Mouse (Mus musculus) monocyte, adult 5-6 weeks (primary cell): ENCODE data around the gene Rgs9. TPM values are rescaled to one million over a fixed set of nuclear protein-coding genes. Genes with fewer than 3 reads are reported as not detected.
"Not testable (repeated sequence)": the region's sequence is repeated elsewhere in the genome, so short reads cannot be mapped to it uniquely, and the experiment has no call there.

Experiments
- ATAC-seq: fragments of 153-309, 156-312 bp; replicated peaks from 2 replicates; pipeline ENCODE4 v1.8.0; 2017; ENCODE audit warnings: mild to moderate bottlenecking; ENCODE audit not compliant: low TSS enrichment, insufficient number of reproducible peaks, severe bottlenecking, poor library complexity, low FRiP score
- total RNA-seq: library from RNA; stranded (forward); fragments of 200-1000, 200-491, 200-594 nt; gene quantifications from 3 replicates; pipeline ENCODE4 v1.2.3, GENCODE M21; 2017

Gene Rgs9
- 0.19 to 0.78 TPM in 2 of 3 replicates, not detected in the other for total RNA-seq

DNA sequence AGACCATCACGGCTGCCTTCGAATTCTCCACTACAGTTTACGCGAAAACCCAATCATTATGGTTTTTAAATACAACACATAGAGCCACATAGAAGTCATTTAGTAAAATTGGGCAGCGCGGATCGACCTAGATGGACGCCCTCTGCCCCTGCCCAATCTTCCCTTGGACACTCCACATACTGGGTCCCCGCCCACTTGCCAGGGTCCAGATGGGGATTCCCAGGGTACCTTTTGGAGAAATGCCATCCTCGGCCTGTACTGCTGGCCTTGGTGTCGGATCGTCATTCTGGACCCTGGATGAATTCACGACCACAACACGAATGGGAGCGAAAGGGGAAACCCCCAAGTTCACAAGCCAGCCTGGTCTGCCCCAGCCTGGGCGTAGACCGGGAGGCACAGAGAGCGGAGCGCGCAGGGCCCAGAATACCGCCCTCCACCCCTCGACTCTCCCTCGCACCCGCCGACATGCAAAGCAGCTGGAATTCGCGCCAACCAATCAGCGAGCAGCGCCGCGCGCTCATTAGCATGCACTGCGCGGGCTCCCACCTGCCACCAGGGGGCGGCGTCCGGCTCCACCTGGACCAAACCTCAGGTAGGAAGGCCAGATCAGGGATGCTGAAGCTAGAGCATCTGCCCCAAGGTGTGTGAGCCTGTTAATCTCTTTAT lies at the start of gene Rgs9:
TSS of gene Rgs9 (minus strand) at position 420 of the 666 bp plus-strand sequence.
- peak; percentile 76 for ATAC-seq

GRCm38 (mm10) chr11:109347242-109347959 lies 49.5 kb upstream of the Rgs9 start:
- ATAC-seq = peak; percentile 50; the same call in 1 of the 2 replicates

GRCm38 (mm10) chr11:109343991-109344599 lies 46.2 kb upstream of the Rgs9 start:
- no peak for ATAC-seq

DNA sequence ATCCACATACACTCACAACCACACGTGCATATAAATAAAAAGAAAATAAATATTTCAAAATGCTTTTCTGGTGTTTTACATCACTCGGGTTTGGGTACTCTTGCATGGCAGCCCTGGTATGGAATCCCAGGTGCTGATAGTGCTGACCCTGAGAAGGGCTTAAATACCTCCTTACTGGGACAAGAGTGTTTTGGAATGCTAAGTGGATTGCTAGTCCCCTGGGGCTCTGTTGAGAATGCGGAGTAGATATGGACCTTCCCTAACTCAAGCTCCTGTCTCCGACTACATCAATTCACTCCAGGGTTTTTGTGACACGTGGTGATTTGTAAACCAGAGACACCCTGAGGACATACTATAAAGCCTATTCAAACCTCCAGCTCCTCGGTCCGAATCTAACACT lies 45.6 kb upstream of the Rgs9 start:
- no peak for ATAC-seq

GRCm38 (mm10) chr11:109342666-109343065 lies 44.7 kb upstream of the Rgs9 start:
- ATAC-seq = not testable (repeated sequence)

- ATAC-seq = no peak
Observed at GRCm38 (mm10) chr11:109340541-109340940, 42.6 kb upstream of the Rgs9 start.

GRCm38 (mm10) chr11:109339155-109339938 lies 41.4 kb upstream of the Rgs9 start:
- no peak for ATAC-seq

DNA sequence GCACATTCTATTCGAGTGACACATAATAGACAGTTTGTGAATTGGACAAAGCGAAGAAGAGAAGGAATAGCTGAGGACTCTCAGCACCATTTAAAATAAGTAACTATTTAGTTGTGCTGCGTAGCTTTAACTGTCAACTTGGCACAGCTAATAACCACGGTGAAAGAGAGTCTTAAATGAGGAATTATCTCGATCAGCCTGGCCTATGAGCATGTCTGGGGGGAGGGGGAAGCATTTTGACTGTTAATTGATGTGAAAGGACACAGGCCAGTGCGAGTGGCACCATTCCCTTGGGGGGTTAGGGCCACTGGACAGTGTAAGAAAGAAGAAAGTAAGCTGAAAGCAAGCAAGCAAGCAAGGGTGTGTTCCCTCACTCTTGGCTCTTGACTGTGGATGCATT lies 38.0 kb upstream of the Rgs9 start:
- no peak for ATAC-seq

- ATAC-seq = no peak
Observed at GRCm38 (mm10) chr11:109334773-109335172, 36.8 kb upstream of the Rgs9 start.

GRCm38 (mm10) chr11:109332722-109333121 lies 34.8 kb upstream of the Rgs9 start:
- no peak for ATAC-seq

DNA sequence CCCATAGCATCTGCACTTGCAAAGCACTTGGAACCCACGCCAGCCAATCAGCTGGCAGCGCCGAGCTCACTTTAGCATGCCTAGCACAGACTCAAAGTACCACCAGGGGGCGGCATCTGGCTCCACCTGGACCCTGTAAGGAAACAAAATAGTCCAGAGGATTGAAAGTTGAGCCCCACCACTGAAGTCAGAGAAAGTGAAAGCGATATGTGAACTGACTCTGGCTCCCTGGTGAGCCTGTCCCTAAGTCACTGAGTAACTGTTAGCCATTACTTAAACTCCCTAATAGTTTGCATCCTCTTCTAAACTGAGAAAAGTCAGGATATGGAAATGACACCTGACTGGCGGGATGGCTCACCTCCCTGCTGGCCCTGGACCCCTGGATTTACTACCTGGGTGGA lies 33.5 kb upstream of the Rgs9 start:
- peak; percentile 87 for ATAC-seq

DNA sequence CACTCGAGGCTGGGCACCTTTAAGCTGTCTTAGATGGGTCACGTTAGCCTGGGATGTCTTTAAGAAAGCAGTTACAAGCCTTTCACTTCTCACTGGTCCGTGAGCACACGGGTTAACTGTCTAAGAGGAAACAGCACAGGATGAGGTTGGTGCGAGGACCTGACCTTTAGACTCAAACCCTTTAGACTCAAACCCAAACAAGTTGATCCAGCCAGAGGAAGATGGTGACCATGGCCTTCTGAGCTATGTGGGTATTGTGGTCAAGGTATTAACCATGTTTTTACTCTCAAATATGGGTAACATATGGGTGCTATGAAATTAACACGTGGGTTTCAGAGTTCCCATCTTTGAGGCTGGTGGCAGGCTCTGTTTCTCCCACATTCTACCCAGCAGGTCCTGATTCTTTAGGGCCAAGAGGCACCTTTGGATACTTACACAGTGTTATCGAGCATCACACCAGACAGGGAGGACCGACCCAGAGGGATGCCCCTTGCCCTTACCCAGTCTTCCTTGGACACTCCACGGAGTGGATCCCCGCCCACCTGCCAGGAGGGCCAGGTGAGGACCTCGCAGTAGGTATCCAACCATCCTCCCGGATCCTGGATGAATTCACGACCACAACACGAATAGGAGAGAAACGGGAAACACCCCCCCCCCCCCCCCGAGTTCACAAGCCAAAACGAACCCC lies 32.9 kb upstream of the Rgs9 start:
- peak; percentile 27; the same call in 1 of the 2 replicates for ATAC-seq

- ATAC-seq = no peak
Observed at GRCm38 (mm10) chr11:109329331-109329730, 31.4 kb upstream of the Rgs9 start.

GRCm38 (mm10) chr11:109327952-109328351 lies 30.0 kb upstream of the Rgs9 start:
- ATAC-seq = no peak

DNA sequence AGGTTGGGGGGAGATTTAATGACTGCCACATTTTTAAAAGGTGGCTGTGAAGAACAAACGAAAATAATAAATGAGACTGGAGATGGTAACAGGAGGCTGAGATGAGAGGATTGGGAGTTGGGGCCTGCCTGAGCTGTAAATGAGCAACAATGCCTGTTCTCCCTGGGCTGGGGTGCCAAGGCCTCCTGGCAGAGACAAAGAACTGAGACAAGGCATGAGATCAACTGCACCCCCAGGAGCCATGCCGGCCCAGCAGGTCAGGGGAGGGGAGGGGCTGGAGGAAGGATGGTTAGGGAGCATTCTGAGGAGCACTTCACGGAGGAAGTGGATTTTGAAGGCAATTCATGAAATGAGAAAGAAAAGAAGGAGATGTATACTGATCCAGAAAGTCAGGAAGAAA lies 29.5 kb upstream of the Rgs9 start:
- ATAC-seq = no peak

- no peak for ATAC-seq
Observed at GRCm38 (mm10) chr11:109326270-109326669, 28.3 kb upstream of the Rgs9 start.

DNA sequence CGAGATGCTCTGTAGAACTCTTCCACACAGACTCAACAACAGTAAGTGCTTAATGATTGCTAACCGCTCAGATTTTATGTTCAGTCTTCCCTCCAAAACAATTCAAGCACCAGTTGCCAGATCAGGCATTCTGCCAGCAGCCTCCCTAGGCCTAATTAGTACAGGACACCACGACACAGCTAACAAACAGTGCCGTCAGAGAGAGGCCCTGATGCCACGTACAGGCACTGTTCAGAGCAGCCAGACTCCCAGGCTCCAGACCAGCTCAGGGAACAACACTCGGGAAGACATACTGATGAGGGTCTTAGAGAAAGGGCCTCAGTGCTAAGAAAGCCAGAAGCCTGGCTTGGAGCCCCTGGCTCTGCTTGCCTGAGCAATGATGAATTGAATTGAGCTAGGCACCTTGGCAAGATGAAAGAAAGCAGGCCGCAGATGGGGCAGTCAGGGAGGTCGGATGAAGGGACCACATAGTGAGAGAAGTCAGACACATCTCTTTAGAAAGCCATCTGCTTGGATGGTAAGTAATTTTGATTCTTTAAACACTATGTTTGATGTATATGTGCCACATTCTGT lies 22.5 kb upstream of the Rgs9 start:
- no peak for ATAC-seq

DNA sequence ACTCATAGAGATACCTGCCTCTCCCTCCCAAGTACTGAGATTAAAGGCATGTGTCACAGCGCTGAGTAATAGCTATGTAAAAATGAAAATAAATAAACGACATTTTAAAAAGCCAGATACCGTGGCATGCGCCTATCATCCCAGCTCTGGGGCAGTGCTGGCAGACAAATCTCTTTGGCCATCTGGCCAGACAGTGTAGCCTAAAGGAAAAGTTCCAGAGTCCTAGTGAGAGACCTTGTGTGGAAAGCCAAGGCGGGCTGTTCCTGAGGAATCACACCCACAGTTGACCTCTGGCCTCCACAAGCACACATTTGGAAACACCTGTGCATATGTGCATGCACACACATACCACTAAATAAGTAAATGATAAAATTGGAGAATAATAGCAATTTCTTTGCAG lies 22.0 kb upstream of the Rgs9 start:
- ATAC-seq = no peak
